Mouse (Mus musculus): Measurements from ENCODE around the gene Fosl1. TPM values are rescaled to one million over a fixed set of nuclear protein-coding genes. Genes with fewer than 3 reads are reported as not detected.

Gene Fosl1
- polyA plus RNA-seq, 1 experiment from 2014 or later: not detected

DNA sequence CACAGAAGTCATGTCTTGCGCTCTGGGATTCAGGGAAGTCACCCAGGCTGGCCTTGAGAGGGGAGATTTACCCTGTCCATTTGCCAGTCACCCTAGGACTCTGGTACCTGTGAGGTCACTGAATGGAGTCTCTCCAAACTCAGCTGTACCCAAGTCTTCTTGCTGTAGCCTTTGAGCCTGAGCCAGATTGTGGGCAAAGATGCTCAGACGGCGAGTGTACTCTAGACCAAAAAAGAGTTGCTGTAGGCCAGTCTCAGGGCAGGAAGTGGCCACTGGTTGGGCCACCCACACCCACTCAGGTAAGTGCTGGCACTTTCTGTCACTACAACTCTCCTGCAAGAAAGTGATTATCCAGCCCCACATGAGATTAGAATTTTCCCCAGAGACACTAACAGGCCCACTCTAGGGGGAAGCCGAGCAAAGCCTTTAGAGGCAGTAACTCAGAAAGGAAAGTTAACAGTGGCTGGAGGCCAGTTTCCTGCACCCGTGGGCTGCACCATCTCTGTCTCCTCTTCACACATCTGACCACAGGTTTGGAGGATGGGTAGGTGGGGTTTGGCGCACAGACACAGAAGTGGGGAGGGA is 19.7 kb downstream of the Fosl1 start:
- 92% methylated on average over 6 of the region's 6 CpGs for WGBS
- ATAC-seq (ENCODE audit: low read depth): no peak
- H3K36me3 ChIP-seq (ENCODE audit: control insufficient read depth, insufficient read depth, low read length): peaks cover 53% of the 10 kb centered on the region

GRCm38 (mm10) chr19:5468374-5468773 is 21.0 kb downstream of the Fosl1 start, which contains the start of gene Ctsw:
TSS of gene Ctsw (minus strand) at chr19:5468507.
- ATAC-seq (ENCODE audit: low read depth) (no peak), DNase-seq (ENCODE audit: low spot score) (no peak)
- Histone ChIP-seq H3K4me1 (ENCODE audit: control insufficient read depth, insufficient read depth, low read length) (0 out of 2 replicates have a peak, but pooled peaks cover 3% of the 10 kb centered on the region), H3K9ac (ENCODE audit: low read depth, low read length) (no peak within 1 kb of the TSS), H3K27me3 (replicated peaks; ENCODE audit: control insufficient read depth, insufficient read depth, low read length) (no peaks in the 10 kb centered on the region), H3K36me3 (ENCODE audit: control insufficient read depth, insufficient read depth, low read length) (peaks cover 42% of the 10 kb centered on the region), H3K9me3 (ENCODE audit: control insufficient read depth, low read length) (no peaks in the 10 kb centered on the region), H3K4me3 (ENCODE audit: low read depth, low read length) (no peak within 1 kb of the TSS), H3K27ac (replicated peaks; ENCODE audit: low read depth, low read length) (no peak within 1 kb of the TSS), H3K4me2 (ENCODE audit: low read depth, low read length) (no peak within 1 kb of the TSS)
- 51% methylated on average over 5 of the region's 5 CpGs for WGBS

More for the DNA sequence above, 19.7 kb downstream of the Fosl1 start:
- H3K27me3 ChIP-seq (replicated peaks; ENCODE audit: control insufficient read depth, insufficient read depth, low read length): no peaks in the 10 kb centered on the region
- no peak overlapping the region for H3K27ac ChIP-seq (replicated peaks; ENCODE audit: low read depth, low read length)
- no peak for DNase-seq (ENCODE audit: low spot score)
- no peak overlapping the region for H3K9ac ChIP-seq (ENCODE audit: low read depth, low read length)
- H3K9me3 ChIP-seq (ENCODE audit: control insufficient read depth, low read length): no peaks in the 10 kb centered on the region
- 0 out of 2 replicates have a peak, but pooled peaks cover 3% of the 10 kb centered on the region for H3K4me1 ChIP-seq (ENCODE audit: control insufficient read depth, insufficient read depth, low read length)
- no peak overlapping the region for H3K4me3 ChIP-seq (ENCODE audit: low read depth, low read length)
- H3K4me2 ChIP-seq (ENCODE audit: low read depth, low read length): no peak overlapping the region

DNA sequence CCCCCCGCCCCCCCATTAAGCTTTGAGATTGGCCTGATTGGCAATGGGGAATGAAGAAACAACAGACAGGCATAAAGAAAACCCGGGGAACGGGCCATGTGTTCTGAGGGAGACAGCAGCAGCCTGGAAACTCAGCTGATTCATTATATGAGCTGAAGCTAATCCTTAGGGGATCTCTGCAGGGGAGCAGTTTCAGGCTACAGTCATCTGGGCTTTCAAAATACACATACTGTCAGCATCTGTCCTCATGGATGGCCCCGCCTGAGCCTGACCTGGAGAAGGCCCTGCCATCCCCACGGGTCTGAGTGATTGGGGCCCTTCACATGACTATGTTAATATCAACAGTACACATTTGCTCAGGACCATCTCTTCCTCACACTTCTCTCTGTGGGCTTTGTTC is 24.5 kb downstream of the Fosl1 start:
- DNase-seq (ENCODE audit: low spot score) (peak; percentile 48), ATAC-seq (ENCODE audit: low read depth) (no peak)
- Histone ChIP-seq H3K9ac (ENCODE audit: low read depth, low read length) (0 out of 2 replicates have a peak overlapping the region, but pooled peaks have one; percentile 46), H3K4me2 (ENCODE audit: low read depth, low read length) (no peak overlapping the region), H3K36me3 (ENCODE audit: control insufficient read depth, insufficient read depth, low read length) (peaks cover 20% of the 10 kb centered on the region), H3K9me3 (ENCODE audit: control insufficient read depth, low read length) (no peaks in the 10 kb centered on the region), H3K27ac (replicated peaks; ENCODE audit: low read depth, low read length) (no peak overlapping the region), H3K4me3 (ENCODE audit: low read depth, low read length) (no peak overlapping the region), H3K4me1 (ENCODE audit: control insufficient read depth, insufficient read depth, low read length) (peaks cover 10% of the 10 kb centered on the region), H3K27me3 (replicated peaks; ENCODE audit: control insufficient read depth, insufficient read depth, low read length) (no peaks in the 10 kb centered on the region)
- 32% methylated on average over 5 of the region's 5 CpGs for WGBS

DNA sequence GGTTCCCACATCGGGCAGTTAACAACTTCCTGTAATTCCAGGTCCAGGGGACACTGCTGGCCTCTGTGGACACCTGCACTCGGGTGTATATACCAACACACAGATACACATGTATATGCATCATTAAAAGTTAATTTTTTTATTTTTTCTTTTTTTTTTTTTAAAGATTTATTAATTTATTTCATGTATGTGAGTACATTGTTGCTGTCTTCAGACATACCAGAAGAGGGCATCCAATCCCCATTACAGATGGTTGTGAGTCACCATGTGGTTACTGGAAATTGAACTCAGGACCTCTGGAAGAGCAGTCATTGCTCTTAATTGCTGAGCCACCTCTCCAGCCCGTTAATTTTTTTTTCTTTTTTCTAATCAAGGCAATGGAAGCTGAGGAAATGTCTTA is 25.5 kb downstream of the Fosl1 start:
- DNase-seq (ENCODE audit: low spot score) (no peak), ATAC-seq (ENCODE audit: low read depth) (no peak)
- Histone ChIP-seq H3K4me1 (ENCODE audit: control insufficient read depth, insufficient read depth, low read length) (peaks cover 10% of the 10 kb centered on the region), H3K9ac (ENCODE audit: low read depth, low read length) (no peak overlapping the region), H3K4me3 (ENCODE audit: low read depth, low read length) (no peak overlapping the region), H3K27me3 (replicated peaks; ENCODE audit: control insufficient read depth, insufficient read depth, low read length) (no peaks in the 10 kb centered on the region), H3K4me2 (ENCODE audit: low read depth, low read length) (0 out of 2 replicates have a peak overlapping the region, but pooled peaks have one; percentile 82), H3K36me3 (ENCODE audit: control insufficient read depth, insufficient read depth, low read length) (peaks cover 19% of the 10 kb centered on the region), H3K9me3 (ENCODE audit: control insufficient read depth, low read length) (no peaks in the 10 kb centered on the region), H3K27ac (replicated peaks; ENCODE audit: low read depth, low read length) (peak overlapping the region; percentile 85; the same call in 1 of the 2 replicates)
- 77% methylated on average over 3 of the region's 3 CpGs for WGBS

GRCm38 (mm10) chr19:5473720-5474119 is 26.4 kb downstream of the Fosl1 start, which contains the start of gene Efemp2:
TSS of gene Efemp2 (plus strand) at chr19:5473954.
- Histone ChIP-seq H3K9me3 (ENCODE audit: control insufficient read depth, low read length) (no peaks in the 10 kb centered on the region), H3K27me3 (replicated peaks; ENCODE audit: control insufficient read depth, insufficient read depth, low read length) (no peaks in the 10 kb centered on the region), H3K36me3 (ENCODE audit: control insufficient read depth, insufficient read depth, low read length) (peaks cover 25% of the 10 kb centered on the region), H3K27ac (replicated peaks; ENCODE audit: low read depth, low read length) (peak within 1 kb of the TSS; percentile 85), H3K4me2 (ENCODE audit: low read depth, low read length) (peak within 1 kb of the TSS; percentile 82), H3K4me3 (ENCODE audit: low read depth, low read length) (peak within 1 kb of the TSS; percentile 73), H3K9ac (ENCODE audit: low read depth, low read length) (peak within 1 kb of the TSS; percentile 87), H3K4me1 (ENCODE audit: control insufficient read depth, insufficient read depth, low read length) (peaks cover 10% of the 10 kb centered on the region)
- DNase-seq (ENCODE audit: low spot score): peak; percentile 95
- ATAC-seq (ENCODE audit: low read depth): peak; percentile 73
- WGBS: 2% methylated on average over 16 of the region's 22 CpGs

- Histone ChIP-seq H3K9ac (ENCODE audit: low read depth, low read length) (peak overlapping the region; percentile 87), H3K27ac (replicated peaks; ENCODE audit: low read depth, low read length) (peak overlapping the region; percentile 85), H3K27me3 (replicated peaks; ENCODE audit: control insufficient read depth, insufficient read depth, low read length) (no peaks in the 10 kb centered on the region), H3K9me3 (ENCODE audit: control insufficient read depth, low read length) (no peaks in the 10 kb centered on the region), H3K4me1 (ENCODE audit: control insufficient read depth, insufficient read depth, low read length) (peaks cover 10% of the 10 kb centered on the region), H3K4me3 (ENCODE audit: low read depth, low read length) (peak overlapping the region; percentile 73), H3K4me2 (ENCODE audit: low read depth, low read length) (peak overlapping the region; percentile 82), H3K36me3 (ENCODE audit: control insufficient read depth, insufficient read depth, low read length) (peaks cover 33% of the 10 kb centered on the region)
- ATAC-seq (ENCODE audit: low read depth): peak; percentile 70
- DNase-seq (ENCODE audit: low spot score): peak; percentile 58
- WGBS: 1% methylated on average over 20 of the region's 68 CpGs
Observed at GRCm38 (mm10) chr19:5474281-5475068, 27.1 kb downstream of the Fosl1 start.

DNA sequence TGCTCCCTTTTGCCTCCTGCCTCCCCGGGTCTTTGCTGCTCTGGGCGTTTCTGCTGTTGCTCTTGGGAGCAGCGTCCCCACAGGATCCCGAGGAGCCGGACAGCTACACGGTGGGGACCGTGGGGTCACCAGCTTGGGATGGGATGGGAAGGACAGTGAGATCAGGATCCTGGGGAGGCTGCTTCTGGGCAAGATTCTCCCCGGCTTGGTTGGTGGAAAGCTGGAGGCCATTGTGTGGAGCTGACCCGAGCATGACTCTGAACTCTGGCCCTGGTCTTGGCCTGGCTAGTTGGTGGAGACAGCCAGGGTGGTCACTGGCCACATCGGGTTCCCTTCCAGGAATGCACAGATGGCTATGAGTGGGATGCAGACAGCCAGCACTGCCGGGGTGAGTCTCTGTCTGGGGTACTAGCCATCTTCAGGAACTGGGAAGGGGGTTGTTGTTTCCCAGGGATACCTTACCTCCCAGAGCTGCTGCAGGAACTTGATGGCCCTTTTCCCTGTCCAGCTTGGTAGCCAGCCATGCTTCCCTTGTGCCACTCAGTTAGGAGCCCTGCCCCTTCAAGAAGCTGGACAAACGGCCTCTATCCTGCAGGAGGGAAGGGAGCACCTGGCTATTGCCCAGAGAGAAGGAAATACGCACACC is 27.8 kb downstream of the Fosl1 start:
- Histone ChIP-seq H3K4me1 (ENCODE audit: control insufficient read depth, insufficient read depth, low read length) (peaks cover 10% of the 10 kb centered on the region), H3K36me3 (ENCODE audit: control insufficient read depth, insufficient read depth, low read length) (peaks cover 40% of the 10 kb centered on the region), H3K9me3 (ENCODE audit: control insufficient read depth, low read length) (no peaks in the 10 kb centered on the region), H3K27ac (replicated peaks; ENCODE audit: low read depth, low read length) (peak overlapping the region; percentile 85), H3K4me2 (ENCODE audit: low read depth, low read length) (peak overlapping the region; percentile 82), H3K27me3 (replicated peaks; ENCODE audit: control insufficient read depth, insufficient read depth, low read length) (no peaks in the 10 kb centered on the region), H3K4me3 (ENCODE audit: low read depth, low read length) (peak overlapping the region; percentile 73), H3K9ac (ENCODE audit: low read depth, low read length) (peak overlapping the region; percentile 87)
- WGBS: 15% methylated on average over 13 of the region's 13 CpGs
- DNase-seq (ENCODE audit: low spot score) (no peak), ATAC-seq (ENCODE audit: low read depth) (no peak)

- Histone ChIP-seq H3K4me2 (ENCODE audit: low read depth, low read length) (no peak overlapping the region), H3K9ac (ENCODE audit: low read depth, low read length) (no peak overlapping the region), H3K27ac (replicated peaks; ENCODE audit: low read depth, low read length) (no peak overlapping the region), H3K4me1 (ENCODE audit: control insufficient read depth, insufficient read depth, low read length) (peaks cover 10% of the 10 kb centered on the region), H3K4me3 (ENCODE audit: low read depth, low read length) (no peak overlapping the region), H3K27me3 (replicated peaks; ENCODE audit: control insufficient read depth, insufficient read depth, low read length) (no peaks in the 10 kb centered on the region), H3K9me3 (ENCODE audit: control insufficient read depth, low read length) (no peaks in the 10 kb centered on the region), H3K36me3 (ENCODE audit: control insufficient read depth, insufficient read depth, low read length) (peaks cover 59% of the 10 kb centered on the region)
- ATAC-seq (ENCODE audit: low read depth): no peak
- WGBS: 86% methylated on average over 10 of the region's 10 CpGs
- no peak for DNase-seq (ENCODE audit: low spot score)
Observed at GRCm38 (mm10) chr19:5477004-5477667, 29.8 kb downstream of the Fosl1 start.
